Mouse (Mus musculus) c-Kit-positive CD71-positive TER-119-positive erythroid progenitor cells, embryonic 14.5 days (primary cell): ENCODE results near the gene Ifit1bl1.
A peak's percentile ranks its signal among the peaks of the same experiment; 100 is the strongest.
"Not testable (repeated sequence)": the region's sequence is repeated elsewhere in the genome, so short reads cannot be mapped to it uniquely, and the experiment has no call there.

Experiments used
- DNase-seq: peaks from one replicate; pipeline ENCODE4 v3.0.0-alpha.2; 2013; ENCODE audit warnings: low spot score

The Ifit1bl1 gene

DNA sequence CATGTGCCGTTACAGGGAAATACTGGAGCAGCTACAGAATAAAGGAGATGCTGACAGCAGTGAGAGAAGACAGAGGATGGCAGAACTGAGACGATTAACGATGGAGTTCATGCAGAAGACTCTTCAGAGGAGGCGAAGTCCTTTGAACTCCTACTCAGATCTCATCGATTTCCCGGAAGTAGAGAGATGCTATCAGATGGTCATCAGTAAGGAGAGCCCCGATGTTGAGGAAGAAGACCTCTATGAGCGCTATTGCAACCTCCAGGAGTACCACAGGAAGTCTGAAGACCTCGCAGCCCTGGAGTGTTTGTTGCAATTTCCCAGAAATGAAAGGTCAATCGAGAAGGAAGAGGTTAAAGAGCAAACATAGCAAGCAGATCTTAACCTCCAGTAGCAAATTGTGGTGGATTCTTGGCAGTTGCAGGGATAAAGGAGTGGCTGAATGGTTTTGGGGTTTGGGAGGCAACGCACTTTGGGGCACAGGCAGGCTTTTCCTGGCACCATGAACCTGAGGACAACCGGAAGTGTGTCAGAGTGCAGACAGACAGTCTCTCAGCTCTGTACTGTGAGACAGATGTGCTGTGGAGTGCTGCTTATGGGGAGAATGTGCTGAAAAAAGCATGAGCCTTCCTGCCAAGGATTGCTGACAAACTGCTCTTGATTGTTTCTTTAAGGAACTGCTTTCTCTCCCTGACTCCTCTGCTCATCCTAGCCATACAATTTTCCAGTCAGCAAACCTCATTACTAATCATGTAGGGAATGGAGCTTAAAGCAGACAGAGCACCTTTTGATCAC, 13.7 kb downstream of the Ifit1bl1 start:
- not testable (repeated sequence) for DNase-seq

DNA sequence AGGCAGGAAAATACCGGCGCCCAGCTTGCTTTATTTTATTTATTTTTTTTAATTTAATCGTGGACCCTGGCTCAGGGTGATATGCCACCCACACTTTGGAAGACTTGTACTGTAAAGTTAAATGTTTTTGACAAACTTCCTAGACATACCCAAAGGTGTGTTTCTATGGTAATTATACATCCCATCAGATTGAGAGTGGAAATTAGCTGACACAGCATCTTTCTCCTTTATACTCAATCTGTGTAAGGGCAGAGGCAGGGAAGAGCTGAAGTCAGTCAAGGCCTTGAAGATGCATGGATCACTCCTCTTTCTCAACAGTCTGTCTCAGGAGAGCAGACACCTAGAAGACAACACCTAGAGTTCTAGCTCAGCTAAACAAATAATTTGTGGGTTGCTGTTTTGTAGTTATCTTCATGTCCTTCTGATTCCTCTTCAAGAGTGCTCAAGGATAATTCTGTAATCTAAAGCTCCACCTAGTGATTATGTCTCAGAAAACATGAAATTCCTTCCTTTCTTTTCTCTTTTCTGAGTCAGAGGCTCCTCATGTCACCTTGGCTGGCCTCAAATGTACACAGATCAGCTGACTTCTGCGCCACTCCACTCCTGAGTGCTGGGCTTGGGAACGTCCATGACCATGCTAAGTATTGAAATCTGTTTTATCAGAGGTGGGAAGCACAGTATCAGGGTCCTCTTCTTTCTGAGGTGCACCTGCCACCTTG, 15.9 kb downstream of the Ifit1bl1 start:
- not testable (repeated sequence) for DNase-seq

DNA sequence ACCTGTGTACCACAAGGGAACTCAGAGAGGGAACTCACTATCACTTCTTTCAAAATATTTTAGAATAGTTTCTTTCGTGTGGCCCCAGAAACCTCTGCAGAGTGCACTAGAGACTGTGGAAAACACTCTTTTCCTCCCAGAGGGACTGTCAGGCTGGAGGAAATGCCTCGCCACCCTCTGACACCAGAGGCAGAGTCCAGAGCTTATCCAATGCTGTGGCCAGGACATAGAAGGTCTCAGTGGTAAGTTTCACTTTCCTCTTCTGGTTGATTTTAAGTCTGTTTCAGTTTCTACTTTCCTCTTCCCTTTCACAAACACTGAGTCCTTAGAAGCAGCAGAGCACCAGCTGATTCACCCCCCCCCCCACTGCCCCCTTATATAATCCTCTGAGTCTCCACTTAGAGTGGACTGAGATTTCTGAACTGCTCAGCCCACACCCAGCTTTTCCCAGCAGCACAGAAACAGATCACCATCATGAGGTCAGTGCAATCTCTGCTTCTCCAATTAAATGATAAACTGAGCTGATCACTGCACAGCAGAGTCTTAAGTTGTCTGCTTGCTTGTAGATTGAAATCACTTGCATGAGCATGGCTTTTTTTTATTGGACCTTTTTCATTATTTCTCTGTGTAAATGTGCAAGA, 18.5 kb downstream of the Ifit1bl1 start, which contains the start of gene Ifit3:
Gene Ifit3, plus strand, starts transcription at position 406 of the 641 bp plus-strand sequence.
- DNase-seq = not testable (repeated sequence)

DNA sequence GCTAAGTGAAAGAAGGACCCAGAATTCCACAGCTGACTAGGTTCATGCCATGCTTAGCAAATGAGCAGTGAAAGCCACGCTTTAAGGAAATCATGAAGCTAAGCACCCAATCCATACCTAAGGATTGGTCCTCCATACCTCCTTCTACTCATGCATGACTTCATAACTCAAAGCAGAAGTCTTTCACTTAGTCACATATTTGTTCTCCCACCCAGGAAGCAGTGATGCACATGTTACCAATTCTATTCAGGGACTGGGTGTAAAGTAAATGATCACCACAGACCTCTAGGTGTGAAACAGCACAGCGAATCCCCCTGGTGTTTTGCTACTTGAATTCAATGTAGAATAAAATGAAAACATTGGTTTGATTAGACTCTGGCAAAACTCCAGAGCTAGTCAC, 19.1 kb downstream of the Ifit1bl1 start:
- not testable (repeated sequence) for DNase-seq

DNA sequence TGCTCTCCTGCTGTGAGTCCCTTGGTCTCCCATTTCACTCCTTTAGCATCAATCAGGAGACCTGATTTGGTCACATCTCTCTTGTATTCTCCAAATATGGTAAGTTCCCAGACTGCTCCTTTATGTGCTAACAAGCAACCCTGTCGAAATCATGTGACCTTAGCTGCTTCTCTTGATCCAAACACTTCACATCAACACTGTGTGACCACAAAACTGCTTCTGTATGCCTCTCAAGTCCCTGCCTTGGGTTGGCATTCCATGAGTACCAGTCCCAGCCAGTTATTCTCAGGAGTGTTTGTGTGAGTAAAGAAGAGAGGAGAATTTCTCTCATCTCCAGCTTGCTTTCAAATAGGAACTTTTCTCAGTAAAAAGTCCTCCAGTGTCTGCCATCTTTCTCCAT, 24.6 kb downstream of the Ifit1bl1 start:
- no peak for DNase-seq

DNA sequence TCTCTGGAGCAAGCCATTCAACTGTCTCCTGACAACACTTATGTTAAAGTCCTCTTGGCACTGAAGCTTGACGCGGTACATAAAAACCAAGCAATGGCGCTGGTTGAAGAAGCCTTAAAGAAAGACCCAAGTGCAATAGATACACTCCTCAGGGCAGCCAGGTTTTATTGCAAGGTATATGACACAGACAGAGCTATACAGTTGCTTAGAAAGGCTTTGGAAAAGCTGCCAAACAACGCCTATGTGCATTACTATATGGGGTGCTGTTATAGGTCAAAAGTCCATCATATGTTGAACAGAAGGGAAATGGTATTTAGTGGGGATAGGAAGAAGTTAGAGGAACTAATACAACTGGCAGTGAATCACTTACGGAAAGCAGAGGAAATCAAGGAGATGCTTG, 28.1 kb downstream of the Ifit1bl1 start:
- no peak for DNase-seq

DNA sequence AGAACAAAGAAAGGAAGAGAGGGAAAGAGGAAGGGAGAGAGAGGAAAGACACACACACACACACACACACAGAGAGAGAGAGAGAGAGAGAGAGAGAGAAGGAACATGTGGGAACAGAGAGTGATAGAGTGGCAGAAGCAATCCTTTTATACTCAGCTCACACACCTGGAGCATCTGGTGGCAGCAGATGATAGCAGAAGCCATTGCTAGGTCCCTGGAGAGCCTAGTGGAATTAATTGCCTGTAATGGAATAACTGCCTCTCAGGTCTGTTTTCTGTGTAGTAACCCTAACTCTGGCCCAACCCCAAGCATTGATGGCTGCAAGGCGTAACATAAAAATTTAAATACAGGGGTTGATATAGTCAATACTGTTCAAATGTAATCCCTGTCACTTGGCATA, 30.7 kb downstream of the Ifit1bl1 start:
- no peak for DNase-seq

DNA sequence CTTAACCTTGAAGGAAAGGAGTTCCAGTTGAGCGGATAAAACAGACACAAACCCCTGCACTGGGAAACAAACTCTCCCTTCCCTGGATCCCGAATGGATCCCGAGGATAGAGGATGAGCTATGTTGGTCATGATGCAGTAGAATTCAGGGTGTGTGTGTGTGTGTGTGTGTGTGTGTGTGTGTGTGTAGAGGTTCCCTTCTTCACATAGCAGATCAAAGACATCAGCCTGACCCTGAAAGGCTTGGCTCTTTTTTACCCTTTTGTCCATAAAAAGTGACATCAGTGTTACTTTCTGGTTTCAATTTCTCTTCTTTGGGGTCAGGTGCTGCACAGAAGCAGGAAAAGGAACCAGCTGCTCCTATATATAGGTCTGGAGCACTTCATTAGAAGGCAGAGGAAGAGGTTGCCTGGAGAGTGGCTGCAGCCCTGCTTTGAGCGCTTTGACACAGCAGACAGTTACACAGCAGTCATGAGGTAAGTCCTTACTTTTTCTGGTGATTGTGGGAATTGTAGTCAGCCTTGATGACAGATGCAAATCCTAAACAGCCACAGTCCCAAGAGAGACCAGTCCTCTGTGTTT, 31.8 kb downstream of the Ifit1bl1 start:
- DNase-seq = no peak

DNA sequence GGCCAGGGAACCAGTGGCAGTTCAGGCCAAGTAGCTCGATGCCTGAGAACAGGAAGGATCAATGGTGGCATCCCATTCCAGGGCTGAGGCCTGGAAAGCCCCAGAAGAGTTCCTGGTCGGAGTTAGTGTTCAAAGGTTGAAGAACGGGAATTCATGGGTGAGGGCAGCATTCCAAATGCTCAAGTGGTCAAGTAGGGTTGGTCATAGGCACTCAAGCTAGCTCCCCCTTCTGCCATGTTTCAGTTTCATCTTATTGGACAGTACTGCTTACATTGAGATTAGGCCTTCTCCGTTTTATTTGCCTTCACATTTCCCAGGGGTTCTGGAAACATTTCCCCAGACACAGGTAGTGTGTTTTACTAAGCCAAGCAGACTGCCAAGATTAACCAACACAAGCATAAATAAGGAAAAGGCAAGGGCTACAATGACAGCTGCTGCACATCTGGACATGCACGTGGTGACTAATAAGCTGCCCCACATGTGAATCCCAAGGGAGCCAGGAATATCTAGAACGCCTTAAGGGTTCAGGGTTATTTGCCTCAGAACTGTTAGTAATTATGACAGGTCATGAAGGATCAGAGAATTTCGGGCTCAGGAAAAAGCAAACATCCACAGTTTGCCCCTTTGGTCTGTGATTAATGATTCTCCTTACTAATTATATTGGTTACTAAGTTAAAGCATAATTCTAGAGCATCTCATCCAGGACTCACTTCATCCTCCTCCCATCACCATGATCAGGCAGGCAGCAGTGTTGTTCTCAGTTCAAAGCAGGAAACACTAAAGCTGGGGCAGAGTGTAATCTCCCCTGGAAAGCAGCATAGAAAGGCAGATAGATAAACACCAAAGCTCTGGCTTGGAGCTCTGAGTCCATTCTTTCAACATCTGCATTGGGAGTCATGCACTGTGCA, 32.5 kb downstream of the Ifit1bl1 start:
- no peak for DNase-seq

DNA sequence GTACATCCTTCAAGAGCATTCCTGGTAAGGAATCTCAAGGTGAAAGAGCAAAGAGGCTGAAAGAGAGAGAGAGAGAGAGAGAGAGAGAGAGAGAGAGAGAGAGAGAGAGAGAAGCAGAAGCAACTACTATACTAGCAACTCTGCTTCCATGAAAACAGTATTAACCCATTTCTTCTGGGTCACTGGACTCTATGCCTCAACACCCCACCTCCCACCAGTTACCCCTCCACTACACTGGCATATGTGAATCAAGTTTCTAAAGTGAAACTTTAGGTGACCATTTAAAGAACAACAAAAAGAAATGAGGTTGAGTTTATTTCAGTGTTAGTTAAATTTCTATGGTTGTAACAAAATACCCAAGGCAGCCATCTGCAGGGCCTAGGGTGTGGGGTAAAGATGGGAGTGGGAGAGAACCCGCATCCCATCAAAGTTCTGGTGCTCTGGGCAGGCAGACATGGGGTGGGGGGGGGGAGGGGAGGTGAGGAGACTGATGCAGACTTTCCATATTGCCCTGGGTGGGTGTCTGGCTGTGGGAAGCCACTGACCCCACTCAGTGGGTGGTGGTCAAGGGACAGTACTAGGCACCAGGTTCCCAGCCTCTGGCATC, 35.5 kb downstream of the Ifit1bl1 start:
- no peak for DNase-seq

DNA sequence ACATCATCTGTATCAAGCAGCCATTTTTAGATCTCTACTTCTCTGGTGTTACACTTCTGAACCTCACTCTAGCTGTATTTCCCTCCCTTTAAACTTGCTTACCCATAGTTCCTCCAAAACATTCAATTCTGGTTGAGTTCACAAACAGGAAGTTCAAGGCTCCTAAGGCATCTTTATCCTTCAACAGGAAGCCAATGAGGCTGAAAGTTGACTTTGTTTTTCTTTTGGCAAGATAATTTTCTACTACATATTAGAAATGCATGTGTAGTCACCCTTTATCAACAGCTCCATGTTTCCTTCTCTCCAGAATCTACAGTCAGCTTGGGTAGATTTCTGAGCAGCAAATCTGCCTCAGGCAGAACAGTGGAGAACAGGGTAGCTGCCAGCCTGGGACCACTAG, 39.2 kb downstream of the Ifit1bl1 start:
- no peak for DNase-seq

DNA sequence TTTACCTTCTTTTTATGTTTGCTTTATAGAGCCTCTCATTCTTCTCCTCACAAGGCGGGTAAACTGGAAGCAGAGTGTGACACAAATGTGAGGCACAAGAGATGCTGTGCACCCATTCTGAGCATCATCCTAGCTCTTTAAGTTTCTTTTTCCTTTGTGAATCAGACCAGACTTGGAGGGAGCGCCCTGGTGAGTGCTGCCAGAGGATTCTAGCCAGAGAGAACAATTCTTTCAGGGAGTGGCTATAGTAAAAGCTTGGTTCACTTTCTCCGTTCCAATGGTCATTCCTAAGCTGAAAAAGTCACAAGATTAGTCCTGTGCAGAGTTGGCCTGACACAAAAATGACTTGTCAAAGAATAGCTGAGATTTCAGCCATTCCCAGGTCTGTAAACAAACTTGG, 45.1 kb downstream of the Ifit1bl1 start:
- no peak for DNase-seq

DNA sequence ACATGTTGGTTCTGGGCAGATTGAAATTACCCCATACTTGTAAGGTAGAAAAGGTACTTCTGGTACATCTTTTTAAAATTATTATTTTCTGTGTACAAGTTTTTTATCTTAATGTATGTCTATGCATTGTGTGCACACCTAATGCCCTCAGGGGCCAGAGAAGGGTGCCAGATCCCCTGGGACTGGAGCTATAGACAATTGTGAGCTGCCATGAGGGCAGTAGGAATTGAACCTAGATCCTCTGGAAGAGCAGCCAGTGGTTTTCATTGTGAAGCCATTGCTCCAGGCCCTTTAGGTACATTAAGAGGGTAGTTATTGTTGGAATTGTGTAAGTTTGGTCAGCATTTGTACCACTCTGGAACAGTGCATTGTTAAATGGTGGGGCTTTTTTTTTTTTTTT, 47.7 kb downstream of the Ifit1bl1 start:
- no peak for DNase-seq

DNA sequence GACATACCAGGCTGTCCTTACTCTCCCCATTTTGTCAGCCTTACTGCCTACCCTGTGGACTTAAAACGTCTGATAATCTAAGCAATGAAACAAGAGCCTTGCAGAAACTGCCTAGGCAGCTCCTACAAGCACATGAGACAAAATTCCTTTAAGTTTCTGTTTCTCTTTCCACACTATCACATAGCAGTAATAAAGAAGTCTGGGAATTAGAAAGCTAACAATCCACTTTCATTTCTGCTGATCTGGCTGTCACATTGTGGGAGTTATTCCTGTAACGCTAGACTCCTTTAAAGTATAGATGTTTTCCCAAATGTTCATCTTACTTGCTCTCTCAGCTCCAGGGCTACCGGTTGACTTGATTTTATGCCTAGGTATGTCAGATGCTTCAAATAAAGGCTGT, 48.2 kb downstream of the Ifit1bl1 start:
- DNase-seq = no peak

DNA sequence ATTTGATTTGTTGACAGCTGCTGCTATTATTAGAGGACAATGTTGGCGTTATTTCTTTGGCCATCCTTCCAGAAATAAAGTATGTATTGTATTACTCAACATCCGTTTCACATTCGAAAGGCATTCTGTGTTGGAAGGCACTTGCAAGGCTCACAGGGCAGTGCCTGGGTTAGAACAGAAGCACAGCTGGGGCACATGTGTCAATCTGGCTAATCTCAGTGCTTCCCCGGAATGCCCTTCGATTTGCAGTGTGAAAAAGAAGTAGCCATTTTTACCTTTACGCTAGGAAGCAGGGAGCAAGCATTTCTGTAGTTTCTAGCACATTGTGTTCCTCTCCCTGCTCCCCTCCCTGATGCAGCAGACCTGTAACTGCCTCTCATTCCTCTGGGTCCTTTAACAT, 48.7 kb downstream of the Ifit1bl1 start:
- DNase-seq = no peak

DNA sequence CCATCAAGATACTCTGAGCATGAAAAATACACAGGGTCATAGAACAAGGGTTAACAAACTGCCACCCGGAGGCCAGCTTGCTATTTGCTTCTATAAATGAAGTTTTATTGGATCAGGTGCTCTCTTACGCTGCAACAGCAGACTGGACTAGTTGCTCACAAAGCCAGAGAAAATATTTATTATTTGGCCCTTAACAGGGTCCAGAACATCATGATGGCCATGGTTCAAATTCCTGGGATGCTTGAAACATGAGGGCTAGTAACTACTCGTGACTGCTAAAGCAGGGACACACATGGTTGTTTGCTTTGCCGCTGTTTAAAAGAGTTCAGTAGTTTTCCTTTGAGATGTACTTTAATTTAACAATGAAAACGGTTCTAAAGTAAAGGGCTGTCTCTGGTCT, 49.8 kb downstream of the Ifit1bl1 start:
- no peak for DNase-seq

DNA sequence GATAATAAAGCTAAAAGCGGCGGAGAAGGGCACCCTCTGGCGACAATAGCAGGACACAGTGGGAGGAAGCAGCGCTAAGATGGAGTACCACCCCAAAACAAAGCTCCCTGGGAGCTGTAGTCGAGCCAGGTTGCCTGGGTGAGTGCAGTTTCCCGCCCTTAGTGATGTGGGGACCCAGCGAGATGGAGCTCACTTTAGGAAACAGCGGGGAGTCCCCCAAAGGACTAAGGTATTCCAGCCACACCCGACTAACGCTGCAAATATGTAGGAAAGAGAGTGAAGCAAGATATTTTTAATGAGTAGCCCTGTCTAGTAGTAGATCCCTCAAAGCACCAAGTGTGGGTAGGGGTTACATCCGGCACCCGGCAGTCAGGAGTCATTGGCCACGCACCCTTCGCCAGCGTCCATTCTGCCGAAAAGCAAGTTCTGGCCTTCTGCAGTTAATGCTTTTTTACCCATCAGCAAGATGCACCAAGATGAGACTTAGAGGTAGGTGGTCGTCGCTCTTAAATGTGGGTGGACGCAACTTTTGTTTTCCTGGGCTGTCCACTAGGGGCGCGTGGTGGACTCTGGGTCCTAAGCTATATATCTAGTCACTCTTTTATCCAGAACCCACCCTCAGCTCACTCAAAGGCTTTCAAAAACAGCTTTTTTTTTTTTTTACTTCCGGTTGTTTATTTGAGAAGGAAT, 51.1 kb downstream of the Ifit1bl1 start, which contains the start of gene Ifit2:
Gene Ifit2, plus strand, starts transcription at position 161 of the 690 bp plus-strand sequence.
- DNase-seq = peak; percentile 76

DNA sequence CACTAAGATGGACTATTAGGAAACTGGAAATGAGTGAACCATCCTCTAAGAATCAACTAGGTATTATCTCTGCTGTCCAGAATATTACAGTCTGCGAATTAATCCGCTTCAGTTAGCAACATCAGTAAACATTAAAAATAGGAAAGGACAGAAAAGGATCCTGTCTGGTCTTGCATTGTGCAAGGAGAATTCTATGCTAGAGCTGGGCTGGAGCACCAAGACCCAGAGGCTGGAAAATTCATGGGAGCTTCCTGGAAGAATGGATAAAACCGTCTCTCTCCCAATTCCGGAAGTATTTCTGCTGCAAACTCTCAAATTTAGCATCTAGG, 51.6 kb downstream of the Ifit1bl1 start:
- DNase-seq = no peak

DNA sequence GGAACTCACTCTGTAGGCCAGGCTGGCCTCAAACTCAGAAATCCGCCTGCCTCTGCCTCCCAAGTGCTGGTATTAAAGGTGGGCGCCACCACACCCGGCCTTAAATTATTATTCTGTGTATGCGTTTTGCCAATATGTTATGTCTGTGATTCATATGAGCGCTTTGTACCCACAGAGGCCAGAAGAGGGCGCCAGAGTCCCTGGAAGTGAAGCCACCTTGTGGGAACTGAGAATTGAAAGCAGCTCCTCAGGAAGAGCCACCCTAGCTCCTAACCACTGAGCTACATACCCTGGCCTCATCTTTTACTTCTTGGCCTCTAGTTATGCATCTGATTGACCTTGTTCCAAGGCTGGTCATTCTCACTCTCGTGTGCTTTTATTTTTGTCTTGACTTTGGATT, 53.8 kb downstream of the Ifit1bl1 start:
- peak; percentile 81 for DNase-seq

DNA sequence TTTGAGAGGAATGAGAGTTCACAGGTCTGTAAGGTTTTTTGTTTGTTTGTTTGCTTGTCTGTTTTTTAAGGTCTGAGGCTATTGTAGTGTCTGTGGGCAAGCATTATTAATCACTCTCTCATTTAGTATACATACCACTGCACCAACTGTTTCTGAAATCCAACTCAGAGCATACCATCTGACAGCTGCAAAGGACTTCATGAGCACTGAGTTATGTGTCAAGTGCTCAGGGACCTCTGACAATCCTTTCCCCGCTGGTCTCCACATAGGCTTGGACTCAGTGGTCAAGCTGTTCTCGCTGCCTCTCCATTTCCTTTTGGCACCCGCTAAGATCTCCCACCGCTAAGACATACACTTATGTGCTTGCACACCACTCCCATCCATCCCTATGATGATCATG, 55.5 kb downstream of the Ifit1bl1 start:
- DNase-seq = no peak
